Mouse (Mus musculus): ENCODE measurements around the gene Ambra1. TPM values are rescaled to one million over a fixed set of nuclear protein-coding genes. Genes with fewer than 3 reads are reported as not detected.

Gene Ambra1
- total and polyA plus RNA-seq, 3 experiments: 15.8 to 27.1 (median 21.9) TPM

DNA sequence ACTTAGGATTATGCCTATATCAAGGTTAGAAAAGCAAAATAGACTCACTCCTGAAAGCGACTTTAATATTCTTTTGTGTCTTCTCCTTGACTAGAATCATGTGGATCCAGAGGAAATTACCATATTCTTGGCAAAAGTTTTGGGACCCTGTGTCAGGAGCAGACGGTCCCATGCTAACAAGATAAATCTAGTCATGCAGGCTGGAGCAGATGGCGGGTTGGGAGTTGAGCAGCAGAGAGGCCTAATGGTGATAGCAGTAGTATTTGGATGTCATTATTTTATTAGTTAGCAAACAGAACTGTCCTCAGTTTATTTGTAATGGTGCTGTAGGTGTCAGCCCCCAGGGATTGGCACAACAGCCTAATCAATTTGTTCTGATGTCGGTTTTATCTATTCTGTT, 154.0 kb downstream of the Ambra1 start:
- Histone ChIP-seq H3K4me2 (ENCODE audit: insufficient read depth, low read depth, poor library complexity, severe bottlenecking) (no peak overlapping the region), H3K4me3 (replicated peaks in 1 of 3; ENCODE audit: low read depth in 2 of 3, low read length in 2 of 3, poor library complexity in 1 of 3) (no peak overlapping the region), H3K4me1 (ENCODE audit: control insufficient read depth in 1 of 2, insufficient read depth in 2 of 2) (no peaks in the 10 kb centered on the region), H3K79me2 (replicated peaks; ENCODE audit: control insufficient read depth, extremely low read depth, insufficient read depth, poor library complexity, severe bottlenecking) (peaks cover 2% of the 10 kb centered on the region; the same call in 1 of the 2 replicates), H3K9ac (ENCODE audit: insufficient read depth, low read depth) (no peak overlapping the region), H3K36me3 (replicated peaks in 1 of 2; ENCODE audit: control insufficient read depth in 1 of 2, insufficient read depth in 1 of 2, low read length in 1 of 2) (peaks cover 18 to 46% of the 10 kb centered on the region in 2 experiments), H3K27ac (ENCODE audit: insufficient read depth, low read depth) (no peak overlapping the region), H3K9me3 (replicated peaks; ENCODE audit: low read length) (no peaks in the 10 kb centered on the region), H3K27me3 (replicated peaks) (no peaks in the 10 kb centered on the region)
- in situ Hi-C loops (cut with MboI; ENCODE audit: low pct_ligation_motif_present, low pct_unique_long_range_greater_than_20kb, low sequenced_read_pairs) (no loop called here), dilution Hi-C loops (cut with MboI; ENCODE audit: extremely low pct_ligation_motif_present, extremely low pct_unique_long_range_greater_than_20kb, low sequenced_read_pairs) (no loop called here)
- no peak for DNase-seq (ENCODE audit: extremely low read depth)
- TF ChIP-seq SMC3 (IDR thresholded peaks at IDR 0.05; ENCODE audit: low read depth, low read length) (no peak), E2F4 (IDR thresholded peaks at IDR 0.05; ENCODE audit: insufficient replicate concordance, low read depth, low read length) (no peak), MAFK (IDR thresholded peaks at IDR 0.05; ENCODE audit: insufficient replicate concordance, low read length) (no peak), HCFC1 (IDR thresholded peaks at IDR 0.05; ENCODE audit: low read depth, low read length) (no peak), ELF1 (IDR thresholded peaks at IDR 0.05; ENCODE audit: low read depth, low read length) (no peak), KAT2A (IDR thresholded peaks at IDR 0.05; ENCODE audit: insufficient replicate concordance, low read length) (no peak), GABPA (IDR thresholded peaks at IDR 0.05; ENCODE audit: insufficient replicate concordance, low read depth, low read length) (no peak), NELFE (IDR thresholded peaks at IDR 0.05; ENCODE audit: low read depth, low read length) (no peak), MEF2A (IDR thresholded peaks at IDR 0.05; ENCODE audit: borderline replicate concordance, low read depth, low read length) (no peak), BHLHE40 (IDR thresholded peaks at IDR 0.05; ENCODE audit: low read depth, low read length) (no peak), ZMIZ1 (IDR thresholded peaks at IDR 0.05; ENCODE audit: low read depth, low read length) (no peak), ZC3H11A (IDR thresholded peaks at IDR 0.05; ENCODE audit: low read depth, low read length) (no peak), TBP (conservative IDR thresholded peaks at IDR 0.05; ENCODE audit: low read depth, low read length) (no peak), USF2 (conservative IDR thresholded peaks at IDR 0.05; ENCODE audit: low read depth, low read length) (no peak), CHD2 (IDR thresholded peaks at IDR 0.05; ENCODE audit: low read length) (no peak), CHD1 (IDR thresholded peaks at IDR 0.05; ENCODE audit: low read depth, low read length) (no peak), ZKSCAN1 (IDR thresholded peaks at IDR 0.05; ENCODE audit: borderline replicate concordance, low read depth, low read length) (no peak), RAD21 (IDR thresholded peaks at IDR 0.05; ENCODE audit: low read depth, low read length) (no peak), NRF1 (IDR thresholded peaks at IDR 0.05; ENCODE audit: low read depth, low read length) (no peak), PAX5 (IDR thresholded peaks at IDR 0.05; ENCODE audit: low read length) (no peak)

DNA sequence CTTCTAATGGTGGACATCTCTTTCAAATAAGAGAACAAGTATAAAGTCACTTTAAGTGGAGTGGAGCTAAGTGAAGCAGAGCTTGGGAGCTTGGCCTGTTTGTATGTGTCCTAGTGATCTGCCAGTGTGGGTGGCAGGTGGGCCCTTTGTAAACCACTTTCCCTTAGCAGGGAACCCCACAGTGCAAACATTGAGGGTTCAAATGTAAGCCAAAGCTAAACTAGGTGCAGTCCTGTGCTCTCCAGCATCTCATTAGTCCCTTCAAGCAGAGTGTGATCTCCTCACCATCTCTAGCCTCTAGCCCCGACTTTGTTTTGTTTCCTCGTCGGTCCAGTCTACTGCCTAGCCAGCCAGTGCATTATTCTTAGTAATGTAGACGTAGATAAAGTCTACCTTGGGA, 154.7 kb downstream of the Ambra1 start:
- Histone ChIP-seq H3K9ac (ENCODE audit: insufficient read depth, low read depth) (no peak overlapping the region), H3K9me3 (replicated peaks; ENCODE audit: low read length) (no peaks in the 10 kb centered on the region), H3K4me2 (ENCODE audit: insufficient read depth, low read depth, poor library complexity, severe bottlenecking) (no peak overlapping the region), H3K36me3 (replicated peaks in 1 of 2; ENCODE audit: control insufficient read depth in 1 of 2, insufficient read depth in 1 of 2, low read length in 1 of 2) (peaks cover 22 to 49% of the 10 kb centered on the region in 2 experiments), H3K4me3 (replicated peaks in 1 of 3; ENCODE audit: low read depth in 2 of 3, low read length in 2 of 3, poor library complexity in 1 of 3) (no peak overlapping the region), H3K27me3 (replicated peaks) (no peaks in the 10 kb centered on the region), H3K27ac (ENCODE audit: insufficient read depth, low read depth) (no peak overlapping the region), H3K79me2 (replicated peaks; ENCODE audit: control insufficient read depth, extremely low read depth, insufficient read depth, poor library complexity, severe bottlenecking) (peaks cover 2% of the 10 kb centered on the region; the same call in 1 of the 2 replicates), H3K4me1 (ENCODE audit: control insufficient read depth in 1 of 2, insufficient read depth in 2 of 2) (no peaks in the 10 kb centered on the region)
- in situ Hi-C loops (cut with MboI; ENCODE audit: low pct_ligation_motif_present, low pct_unique_long_range_greater_than_20kb, low sequenced_read_pairs) (no loop called here), dilution Hi-C loops (cut with MboI; ENCODE audit: extremely low pct_ligation_motif_present, extremely low pct_unique_long_range_greater_than_20kb, low sequenced_read_pairs) (no loop called here)
- DNase-seq (ENCODE audit: extremely low read depth): no peak
- no peak for TF ChIP-seq SMC3 (IDR thresholded peaks at IDR 0.05; ENCODE audit: low read depth, low read length)
- TF ChIP-seq NRF1 (IDR thresholded peaks at IDR 0.05; ENCODE audit: low read depth, low read length): no peak
- TF ChIP-seq ZC3H11A (IDR thresholded peaks at IDR 0.05; ENCODE audit: low read depth, low read length): no peak
- TF ChIP-seq ELF1 (IDR thresholded peaks at IDR 0.05; ENCODE audit: low read depth, low read length): no peak
- TF ChIP-seq MAZ (IDR thresholded peaks at IDR 0.05; ENCODE audit: low read depth, low read length): no peak
- no peak for TF ChIP-seq CHD2 (IDR thresholded peaks at IDR 0.05; ENCODE audit: low read length)
- TF ChIP-seq POLR2AphosphoS2 (IDR thresholded peaks at IDR 0.05; ENCODE audit: low read depth, low read length): no peak
- no peak for TF ChIP-seq MAFK (IDR thresholded peaks at IDR 0.05; ENCODE audit: insufficient replicate concordance, low read length)
- no peak for TF ChIP-seq IRF4 (IDR thresholded peaks at IDR 0.05; ENCODE audit: low read depth, low read length)
- TF ChIP-seq ZMIZ1 (IDR thresholded peaks at IDR 0.05; ENCODE audit: low read depth, low read length): no peak
- no peak for TF ChIP-seq NELFE (IDR thresholded peaks at IDR 0.05; ENCODE audit: low read depth, low read length)
- no peak for TF ChIP-seq MXI1 (IDR thresholded peaks at IDR 0.05; ENCODE audit: low read depth, low read length)
- no peak for TF ChIP-seq CHD1 (IDR thresholded peaks at IDR 0.05; ENCODE audit: low read depth, low read length)
- no peak for TF ChIP-seq POLR2A (IDR thresholded peaks at IDR 0.05; ENCODE audit: low read depth, low read length)
